Mouse (Mus musculus) lung, postnatal 0 days (tissue): ENCODE measurements around the gene Dcbld2.

Source experiments
- CTCF ChIP-seq: IDR thresholded peaks from 2 replicates; pipeline ENCODE4 v1.5.1; 2016; ENCODE audit warnings: antibody characterized with exemption, mild to moderate bottlenecking
- EP300 ChIP-seq: IDR thresholded peaks from 2 replicates; pipeline ENCODE4 v1.6.1; 2016; ENCODE audit warnings: antibody characterized with exemption, mild to moderate bottlenecking, control low read depth

- TF ChIP-seq CTCF: no peak
- no peak for TF ChIP-seq EP300
Measured at GRCm38 (mm10) chr16:58451647-58452046, 43.4 kb downstream of the Dcbld2 start.
